Mouse (Mus musculus) intestine, postnatal 0 days (tissue): ENCODE data around the gene Iars2. TPM values are rescaled to one million over a fixed set of nuclear protein-coding genes. Genes with fewer than 3 reads are reported as not detected.

ENCODE experiments used
- ATAC-seq: fragments of 200-750 bp; cut with Nextera tagmentation; 2 replicates; pipeline ENCODE4 v1.8.0; 2017; ENCODE audit warnings: mild to moderate bottlenecking, moderate TSS enrichment, moderate library complexity
- H3K27ac ChIP-seq: fragments of 300-500 bp; sonication (generic); 2 replicates; pipeline ENCODE4 v1.5.1; 2014; ENCODE audit warnings: mild to moderate bottlenecking, low read depth, low read length, moderate library complexity
- H3K27me3 ChIP-seq: fragments of 300-500 bp; sonication (generic); replicated peaks from 2 replicates; pipeline ENCODE4 v1.6.1; 2014; ENCODE audit warnings: low read length, mixed read lengths; ENCODE audit not compliant: control insufficient read depth, insufficient read depth
- H3K36me3 ChIP-seq: fragments of 300-500 bp; sonication (generic); 2 replicates; pipeline ENCODE4 v1.6.1; 2014; ENCODE audit warnings: mild to moderate bottlenecking, moderate library complexity; ENCODE audit not compliant: control insufficient read depth, insufficient read depth
- H3K4me1 ChIP-seq: fragments of 300-500 bp; sonication (generic); replicated peaks from 2 replicates; pipeline ENCODE4 v1.6.1; 2014; ENCODE audit warnings: antibody characterized with exemption, low read length, mixed read lengths; ENCODE audit not compliant: control insufficient read depth, insufficient read depth
- H3K4me2 ChIP-seq: fragments of 300-500 bp; sonication (generic); replicated peaks from 2 replicates; pipeline ENCODE4 v1.6.1; 2014; ENCODE audit warnings: low read depth, mild to moderate bottlenecking, moderate library complexity
- H3K4me3 ChIP-seq: fragments of 300-500 bp; sonication (generic); 2 replicates; pipeline ENCODE4 v1.5.1; 2014; ENCODE audit warnings: low read depth, low read length
- H3K9ac ChIP-seq: fragments of 300-500 bp; sonication (generic); 2 replicates; pipeline ENCODE4 v1.6.1; 2014; ENCODE audit warnings: mild to moderate bottlenecking, low read depth, low read length
- H3K9me3 ChIP-seq: fragments of 300-500 bp; sonication (generic); 2 replicates; pipeline ENCODE4 v1.6.1; 2016; ENCODE audit warnings: mixed run types; ENCODE audit not compliant: control insufficient read depth
- CTCF ChIP-seq: sonication (generic); IDR thresholded peaks from 2 replicates; pipeline ENCODE4 v1.5.1; 2016; ENCODE audit warnings: low read depth, mild to moderate bottlenecking, control low read depth, antibody characterized with exemption, moderate library complexity
- WGBS: fragments of 180-500 bp; shearing (Covaris S2); extraction: QIAGEN DNeasy Blood & Tissue Kit; methylation state at CpG from one replicate; pipeline ENCODE4 v1.1.7; 2014; 5-methylcytosine and 5-hydroxymethylcytosine counted together
- polyA plus RNA-seq: library from polyadenylated mRNA; unstranded; fragments of >200 nt; fragmentation: Nextera tagmentation; extraction: Ambion mirVana; gene quantifications from 2 replicates; pipeline ENCODE4 v1.2.1, GENCODE M21; 2015

The Iars2 gene
- polyA plus RNA-seq, 1 experiment from 2014 or later: 64.9 TPM

- ATAC-seq: no peak
- H3K4me3 ChIP-seq: no peak overlapping the region
- H3K9ac ChIP-seq: no peak overlapping the region
- no peak overlapping the region; the same call in 1 of the 2 replicates for H3K27ac ChIP-seq
- H3K27me3 ChIP-seq: no peaks in the 10 kb centered on the region
- TF ChIP-seq CTCF: no peak
- H3K4me1 ChIP-seq: peaks cover 5% of the 10 kb centered on the region; the same call in 1 of the 2 replicates
- no peaks in the 10 kb centered on the region for H3K9me3 ChIP-seq
- peaks cover 64% of the 10 kb centered on the region for H3K36me3 ChIP-seq
- WGBS: 77% methylated on average over 16 of the region's 16 CpGs
- no peak overlapping the region for H3K4me2 ChIP-seq
Measured at GRCm38 (mm10) chr1:185315846-185316568, 13.2 kb downstream of the Iars2 start.

DNA sequence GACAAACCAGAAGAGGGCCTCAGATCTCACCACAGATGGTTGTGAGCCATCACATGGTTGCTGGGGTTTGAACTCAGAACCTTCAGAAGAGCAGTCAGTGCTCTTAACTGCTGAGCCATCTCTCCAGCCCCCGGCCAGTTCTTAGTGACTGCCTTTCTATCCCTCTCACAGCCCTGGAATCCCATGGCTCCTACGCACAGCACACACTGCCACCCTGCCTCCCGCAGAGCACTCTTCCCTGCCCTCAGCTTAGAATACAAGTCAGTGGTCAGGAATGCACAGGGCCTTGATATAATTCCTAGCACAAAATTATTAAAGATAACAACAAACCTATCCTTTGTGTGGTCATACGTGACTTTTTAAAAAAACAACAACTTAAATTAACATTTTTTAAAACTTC is 14.7 kb downstream of the Iars2 start:
- peaks cover 51% of the 10 kb centered on the region for H3K36me3 ChIP-seq
- H3K27ac ChIP-seq: 0 out of 2 replicates have a peak overlapping the region, but pooled peaks have one; percentile 90
- WGBS: 66% methylated on average over 4 of the region's 4 CpGs
- H3K27me3 ChIP-seq: no peaks in the 10 kb centered on the region
- no peak overlapping the region for H3K4me3 ChIP-seq
- H3K4me1 ChIP-seq: peaks cover 6% of the 10 kb centered on the region; the same call in 1 of the 2 replicates
- no peaks in the 10 kb centered on the region for H3K9me3 ChIP-seq
- peak overlapping the region; percentile 59; the same call in 1 of the 2 replicates for H3K4me2 ChIP-seq
- H3K9ac ChIP-seq: no peak overlapping the region
- TF ChIP-seq CTCF: peak; percentile 29; the same call in 1 of the 2 replicates
- ATAC-seq: peak; percentile 7; the same call in 1 of the 2 replicates

- Histone ChIP-seq H3K27ac (peak overlapping the region; percentile 90), H3K4me2 (peak overlapping the region; percentile 59), H3K4me3 (peak overlapping the region; percentile 34), H3K9ac (peak overlapping the region; percentile 50), H3K4me1 (peaks cover 6% of the 10 kb centered on the region; the same call in 1 of the 2 replicates), H3K36me3 (peaks cover 35% of the 10 kb centered on the region), H3K9me3 (no peaks in the 10 kb centered on the region), H3K27me3 (no peaks in the 10 kb centered on the region)
- WGBS: 37% methylated on average over 9 of the region's 9 CpGs
- ATAC-seq: peak; percentile 81
- TF ChIP-seq CTCF: no peak
Measured at GRCm38 (mm10) chr1:185311949-185312348, 17.2 kb downstream of the Iars2 start.

DNA sequence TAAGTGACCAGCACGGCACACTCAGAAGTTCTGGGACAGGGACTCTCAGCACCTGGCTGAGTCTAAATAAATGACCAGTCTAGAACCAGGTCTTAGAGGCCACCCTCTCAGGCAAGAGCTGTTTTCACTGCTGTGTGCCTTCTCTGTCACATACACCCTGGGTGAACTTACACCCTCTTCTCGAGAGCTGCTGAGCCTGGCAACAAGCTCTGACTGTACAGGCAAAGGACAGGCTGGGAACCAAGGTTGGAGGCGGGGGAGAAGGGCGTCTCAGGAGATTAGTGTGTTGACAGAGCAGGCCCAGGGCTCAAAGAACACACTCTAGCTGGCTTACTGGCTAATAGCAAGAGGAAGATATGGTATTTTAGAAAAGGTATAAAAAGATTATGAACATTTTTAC is 20.3 kb downstream of the Iars2 start:
- no peak overlapping the region for H3K9ac ChIP-seq
- peak; percentile 81 for ATAC-seq
- H3K27ac ChIP-seq: peak overlapping the region; percentile 76
- no peaks in the 10 kb centered on the region for H3K27me3 ChIP-seq
- peaks cover 20% of the 10 kb centered on the region for H3K36me3 ChIP-seq
- H3K4me3 ChIP-seq: 0 out of 2 replicates have a peak overlapping the region, but pooled peaks have one; percentile 4
- 30% methylated on average over 4 of the region's 4 CpGs for WGBS
- peak overlapping the region; percentile 44 for H3K4me2 ChIP-seq
- no peaks in the 10 kb centered on the region for H3K9me3 ChIP-seq
- H3K4me1 ChIP-seq: peaks cover 6% of the 10 kb centered on the region; the same call in 1 of the 2 replicates
- TF ChIP-seq CTCF: no peak

GRCm38 (mm10) chr1:185308334-185308733 is 20.9 kb downstream of the Iars2 start:
- Histone ChIP-seq H3K27ac (peak overlapping the region; percentile 80), H3K36me3 (peaks cover 14% of the 10 kb centered on the region), H3K4me2 (peak overlapping the region; percentile 44), H3K4me3 (0 out of 2 replicates have a peak overlapping the region, but pooled peaks have one; percentile 4), H3K27me3 (no peaks in the 10 kb centered on the region), H3K9me3 (no peaks in the 10 kb centered on the region), H3K4me1 (peaks cover 6% of the 10 kb centered on the region; the same call in 1 of the 2 replicates), H3K9ac (no peak overlapping the region)
- no peak for TF ChIP-seq CTCF
- ATAC-seq: peak; percentile 70
- 44% methylated on average over 2 of the region's 2 CpGs for WGBS

GRCm38 (mm10) chr1:185307645-185308044 is 21.6 kb downstream of the Iars2 start:
- H3K4me2 ChIP-seq: peak overlapping the region; percentile 39
- H3K9me3 ChIP-seq: no peaks in the 10 kb centered on the region
- peaks cover 6% of the 10 kb centered on the region; the same call in 1 of the 2 replicates for H3K4me1 ChIP-seq
- H3K27me3 ChIP-seq: no peaks in the 10 kb centered on the region
- no peak for TF ChIP-seq CTCF
- WGBS: 43% methylated on average over 7 of the region's 7 CpGs
- ATAC-seq: no peak
- H3K9ac ChIP-seq: no peak overlapping the region
- peaks cover 16% of the 10 kb centered on the region for H3K36me3 ChIP-seq
- H3K4me3 ChIP-seq: no peak overlapping the region
- H3K27ac ChIP-seq: peak overlapping the region; percentile 80
